Mouse (Mus musculus): Measurements from ENCODE around the gene Olfr1018. TPM values are rescaled to one million over a fixed set of nuclear protein-coding genes. Genes with fewer than 3 reads are reported as not detected.

The Olfr1018 gene
- polyA plus RNA-seq (2017; shearing (Covaris generic)), result not detected

DNA sequence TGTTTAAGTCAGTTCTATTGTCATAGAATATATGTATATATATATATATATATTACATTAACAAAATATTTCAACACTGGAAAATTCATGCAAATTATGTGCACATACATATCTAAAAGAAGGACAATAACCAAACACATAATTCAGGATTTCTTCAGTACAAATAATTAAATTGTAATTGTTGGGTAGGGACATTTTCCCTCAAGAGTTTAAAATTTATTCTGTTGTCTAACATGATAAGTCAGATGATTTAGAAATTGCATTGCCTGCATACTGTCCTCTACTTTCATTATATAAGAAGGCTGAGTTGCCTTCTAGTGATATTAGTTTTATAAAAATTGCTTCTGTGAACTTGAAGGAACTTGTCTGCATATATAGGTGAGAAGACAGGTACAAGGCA lies at the start of gene Olfr1018:
Gene Olfr1018 (plus strand): TSS at position 301 of the 400 bp plus-strand sequence.
- ATAC-seq, result no peak

DNA sequence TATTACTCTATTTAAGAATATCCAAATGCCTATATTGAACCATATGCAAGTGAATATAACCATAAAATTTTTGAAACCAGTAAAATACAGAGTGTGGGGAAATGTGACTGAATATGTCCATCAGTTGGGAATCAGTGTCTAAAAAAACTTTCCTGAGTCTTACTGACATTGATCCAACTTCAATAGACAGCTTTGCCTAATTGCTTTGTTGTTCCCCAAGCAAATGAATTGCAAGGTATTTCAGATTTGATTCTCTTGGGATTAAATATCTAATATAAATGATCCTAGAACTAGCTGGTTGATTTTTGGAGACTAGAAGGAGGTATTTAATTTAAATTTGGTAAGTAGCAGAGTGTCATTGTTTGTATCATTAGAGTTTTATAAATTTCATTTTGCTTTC lies 45.9 kb upstream of the Olfr1018 start, which contains the start of gene Olfr1014:
Gene Olfr1014 (plus strand): TSS at position 301 of the 400 bp plus-strand sequence.
- no peak for ATAC-seq

DNA sequence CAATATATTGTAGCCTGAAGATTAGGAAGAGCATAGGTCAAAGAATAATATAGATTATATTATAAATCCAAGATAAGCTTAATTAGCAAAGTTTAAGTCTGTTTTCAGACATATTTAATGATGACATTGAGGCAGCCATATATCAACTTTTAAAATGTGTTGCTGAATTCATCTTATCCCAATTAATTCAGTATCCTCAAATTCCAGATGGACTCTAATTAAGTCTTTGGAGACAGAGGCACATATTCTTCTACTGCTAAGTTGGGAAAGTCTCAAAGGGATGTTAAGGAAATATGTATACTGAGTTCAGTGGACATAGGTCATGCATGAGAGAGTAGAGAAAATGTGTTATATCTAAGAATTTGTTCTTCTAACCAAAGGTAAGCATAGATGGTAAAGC lies 36.6 kb upstream of the Olfr1018 start, which contains the start of gene Olfr1015:
Gene Olfr1015 (plus strand): TSS at position 301 of the 400 bp plus-strand sequence.
- no peak for ATAC-seq

DNA sequence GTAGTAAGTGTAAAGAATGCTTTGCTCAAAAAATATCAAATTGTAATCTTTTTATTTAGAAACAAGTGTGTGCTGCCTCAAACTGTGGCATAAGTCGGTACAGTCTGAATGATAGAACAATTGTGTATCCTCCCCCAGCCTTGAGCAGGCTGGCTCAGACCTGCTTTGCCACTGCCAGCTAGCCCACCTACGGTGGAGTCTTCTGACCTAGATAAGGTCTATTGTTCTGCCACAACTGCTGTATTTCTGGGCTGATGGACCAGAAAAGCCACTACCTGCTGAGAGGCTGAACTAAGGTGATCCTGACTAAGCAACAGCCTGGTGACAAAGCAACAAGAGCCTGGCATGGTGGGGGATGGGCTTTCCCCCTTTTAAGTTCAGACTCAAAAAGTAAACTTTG lies 25.9 kb upstream of the Olfr1018 start:
- no peak for ATAC-seq

DNA sequence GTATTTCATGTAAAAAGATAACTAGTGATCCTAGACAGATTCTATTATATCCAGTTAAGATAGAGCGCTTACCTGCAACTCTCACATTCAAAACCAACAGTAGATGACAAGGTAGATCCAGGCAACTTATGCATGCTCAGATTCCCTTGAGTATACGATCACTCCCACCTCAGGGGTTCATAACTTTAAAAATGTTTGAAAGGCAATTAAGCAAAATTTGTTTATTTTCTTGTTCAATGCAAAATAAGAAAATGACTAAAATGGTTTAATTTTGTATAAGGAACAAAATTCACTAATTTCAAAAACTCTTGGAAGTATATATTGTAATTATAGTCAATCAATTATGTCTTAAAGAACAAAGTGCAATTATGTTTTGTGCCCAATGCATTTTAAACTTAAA lies 15.8 kb upstream of the Olfr1018 start, which contains the start of gene Olfr1016:
Gene Olfr1016 (minus strand): TSS at position 101 of the 400 bp plus-strand sequence.
- no peak for ATAC-seq

DNA sequence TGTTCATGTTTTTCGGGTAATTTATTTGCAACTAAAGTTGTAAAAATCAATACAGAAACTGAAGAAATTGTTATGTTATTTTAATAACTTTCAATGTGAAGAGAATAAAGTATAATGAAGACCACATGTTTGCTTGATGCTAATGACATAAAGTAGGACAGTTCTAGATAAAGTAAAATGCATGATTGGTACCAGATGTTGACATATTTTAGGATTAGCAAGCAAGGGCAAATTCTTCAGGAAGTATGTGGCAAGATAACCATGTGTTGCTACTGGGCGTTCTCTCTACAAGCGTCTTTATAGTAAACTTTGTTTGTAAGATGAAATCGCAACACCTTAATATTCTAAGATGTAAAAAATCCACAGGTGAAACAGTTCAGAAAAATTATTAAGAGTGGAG lies 13.8 kb upstream of the Olfr1018 start:
- no peak for ATAC-seq

DNA sequence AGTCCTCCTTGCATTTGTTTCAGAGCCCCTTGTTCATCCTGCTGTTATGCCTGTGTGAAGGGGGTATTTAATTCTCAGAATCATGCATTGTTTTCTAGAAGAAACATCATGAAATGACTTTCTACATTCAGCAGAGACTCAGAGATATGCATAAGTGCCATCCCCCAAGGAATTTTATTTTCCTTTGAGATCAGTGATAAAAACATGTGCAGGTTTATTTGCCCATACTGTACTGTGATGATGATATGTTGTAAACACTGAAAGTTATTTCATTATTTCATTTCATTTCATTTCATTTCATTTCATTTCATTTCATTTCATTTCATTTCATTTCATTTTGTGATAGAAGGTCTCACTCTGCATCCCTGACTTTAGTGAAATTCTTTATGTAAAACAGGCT lies 27.1 kb downstream of the Olfr1018 start, which contains the start of gene Olfr1019:
Gene Olfr1019 (minus strand): TSS at position 101 of the 400 bp plus-strand sequence.
- no peak for ATAC-seq

DNA sequence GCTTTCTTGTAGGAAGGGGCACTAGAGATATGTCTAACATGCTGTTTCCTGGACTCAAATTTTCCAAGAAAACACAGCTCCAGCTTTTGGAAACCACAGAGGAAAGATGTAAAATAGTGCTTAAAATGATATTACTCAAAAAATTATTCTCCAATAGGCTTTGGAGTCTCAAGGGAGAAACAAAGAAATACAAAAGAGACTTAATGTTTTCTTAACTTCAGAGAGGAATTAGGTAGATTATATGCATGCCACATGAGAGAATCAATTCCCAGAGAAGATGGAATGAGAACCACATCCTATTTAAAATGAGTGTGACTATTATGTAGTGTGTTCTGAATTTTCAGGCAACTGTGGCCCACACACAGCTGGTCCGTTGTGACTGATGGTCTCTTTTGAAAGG lies 28.5 kb downstream of the Olfr1018 start, which contains the start of gene Olfr1020:
Gene Olfr1020 (plus strand): TSS at position 301 of the 400 bp plus-strand sequence.
- ATAC-seq, result no peak

DNA sequence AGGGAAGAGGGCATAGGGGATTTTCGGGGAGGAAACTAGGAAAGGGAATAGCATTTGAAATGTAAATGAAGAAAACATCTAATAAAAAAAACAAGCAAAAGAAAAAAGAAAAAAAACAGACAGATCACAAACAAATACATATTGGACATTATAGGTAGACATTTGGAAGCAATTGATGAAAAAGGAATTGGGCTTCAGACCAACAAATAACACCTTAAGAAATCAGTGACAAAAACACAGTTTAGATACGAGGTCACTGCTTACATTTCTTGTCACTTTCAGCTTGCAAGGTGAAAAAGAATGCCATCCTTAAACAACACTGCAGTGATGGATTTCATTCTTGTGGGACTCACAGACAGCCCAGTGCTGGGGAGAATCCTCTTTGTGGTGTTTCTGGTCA lies 50.0 kb downstream of the Olfr1018 start, which contains the start of gene Olfr1022:
Gene Olfr1022 (plus strand): TSS at position 301 of the 400 bp plus-strand sequence.
- no peak for ATAC-seq

Other genes starting within 250 kb of the Olfr1018 start
- not detected for gene Olfr996, start 239.3 kb upstream of the Olfr1018 start, polyA plus RNA-seq (2017; shearing (Covaris generic))
- gene Olfr998, start 229.5 kb upstream of the Olfr1018 start, polyA plus RNA-seq (2017; shearing (Covaris generic)), result not detected
- not detected for gene Olfr1000, start 206.6 kb upstream of the Olfr1018 start, polyA plus RNA-seq (2017; shearing (Covaris generic))
- not detected for gene Olfr1002, start 167.8 kb upstream of the Olfr1018 start, polyA plus RNA-seq (2017; shearing (Covaris generic))
- gene Olfr154, start 154.0 kb upstream of the Olfr1018 start, polyA plus RNA-seq (2017; shearing (Covaris generic)), result not detected
- not detected for gene Olfr1006, start 139.7 kb upstream of the Olfr1018 start, polyA plus RNA-seq (2017; shearing (Covaris generic))
- gene Olfr1008, start 129.0 kb upstream of the Olfr1018 start, polyA plus RNA-seq (2017; shearing (Covaris generic)), result not detected
- gene Olfr1009, start 103.1 kb upstream of the Olfr1018 start, polyA plus RNA-seq (2017; shearing (Covaris generic)), result not detected
- gene Olfr1012, start 55.7 kb upstream of the Olfr1018 start, polyA plus RNA-seq (2017; shearing (Covaris generic)), result not detected
- gene Olfr1013, start 51.4 kb upstream of the Olfr1018 start, polyA plus RNA-seq (2017; shearing (Covaris generic)), result not detected
- gene Olfr1014, start 45.8 kb upstream of the Olfr1018 start, polyA plus RNA-seq (2017; shearing (Covaris generic)), result not detected
- gene Olfr1015, start 36.5 kb upstream of the Olfr1018 start, polyA plus RNA-seq (2017; shearing (Covaris generic)), result not detected
- gene Olfr1016, start 15.9 kb upstream of the Olfr1018 start, polyA plus RNA-seq (2017; shearing (Covaris generic)), result not detected
- not detected for gene Olfr1019, start 27.0 kb downstream of the Olfr1018 start, polyA plus RNA-seq (2017; shearing (Covaris generic))
- not detected for gene Olfr1020, start 28.6 kb downstream of the Olfr1018 start, polyA plus RNA-seq (2017; shearing (Covaris generic))
- gene Olfr1022, start 50.1 kb downstream of the Olfr1018 start, polyA plus RNA-seq (2017; shearing (Covaris generic)), result not detected
- gene Olfr1023, start 67.2 kb downstream of the Olfr1018 start, polyA plus RNA-seq (2017; shearing (Covaris generic)), result not detected
- gene Olfr1024, start 86.6 kb downstream of the Olfr1018 start, polyA plus RNA-seq (2017; shearing (Covaris generic)), result not detected
- gene Olfr1025-ps1, start 96.7 kb downstream of the Olfr1018 start, polyA plus RNA-seq (2017; shearing (Covaris generic)), result not detected
- not detected for gene Olfr1026, start 103.1 kb downstream of the Olfr1018 start, polyA plus RNA-seq (2017; shearing (Covaris generic))
- not detected for gene Olfr1028, start 132.0 kb downstream of the Olfr1018 start, polyA plus RNA-seq (2017; shearing (Covaris generic))
- gene Olfr1029, start 155.4 kb downstream of the Olfr1018 start, polyA plus RNA-seq (2017; shearing (Covaris generic)), result not detected
- gene Olfr1030, start 160.8 kb downstream of the Olfr1018 start, polyA plus RNA-seq (2017; shearing (Covaris generic)), result not detected
- not detected for gene Olfr1031, start 171.8 kb downstream of the Olfr1018 start, polyA plus RNA-seq (2017; shearing (Covaris generic))
- not detected for gene Olfr1032, start 187.1 kb downstream of the Olfr1018 start, polyA plus RNA-seq (2017; shearing (Covaris generic))
- gene Olfr1033, start 202.2 kb downstream of the Olfr1018 start, polyA plus RNA-seq (2017; shearing (Covaris generic)), result not detected
- not detected for gene Olfr1034, start 227.4 kb downstream of the Olfr1018 start, polyA plus RNA-seq (2017; shearing (Covaris generic))